15 mouse cellular contexts compared by ENCODE assay signal in the genomic region with DNA sequence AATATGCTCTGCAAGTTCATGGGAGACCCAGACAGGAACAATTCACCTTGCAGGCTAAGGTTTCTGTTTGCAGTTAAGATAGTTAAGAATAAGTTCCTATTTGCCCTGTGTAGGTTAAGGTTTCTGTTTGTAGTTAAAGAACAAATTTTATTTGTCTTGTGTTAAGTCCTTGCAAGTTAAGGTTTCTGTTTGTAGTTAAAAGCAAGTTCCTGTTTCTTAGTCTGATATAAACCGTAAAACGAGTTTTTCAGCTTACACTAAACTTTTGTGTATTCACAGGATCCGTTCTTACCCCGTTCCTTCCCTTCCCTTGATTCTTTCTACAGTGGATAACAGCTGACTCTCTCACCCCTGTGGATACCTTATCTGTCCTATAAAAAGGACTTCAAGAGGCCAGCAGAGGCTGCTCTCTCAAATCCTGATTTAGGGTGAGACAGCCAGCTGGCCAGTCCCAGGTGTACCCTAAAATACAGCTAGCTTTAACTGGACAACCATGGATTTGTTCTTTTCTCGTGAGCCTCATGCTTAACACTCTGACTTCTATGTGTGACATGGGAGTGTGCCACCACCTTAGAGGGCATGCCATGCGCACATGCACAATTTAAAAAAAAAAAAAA. TPM values are rescaled to one million over a fixed set of nuclear protein-coding genes. Genes with fewer than 3 reads are reported as not detected.
A peak's percentile ranks its signal among the peaks of the same experiment; 100 is the strongest.
DNase-seq lines count a peak whose midpoint lies in the region; ATAC-seq and TF ChIP-seq lines count a peak whose summit lies in the region.
"Had no signal": no experiment of that assay in that cellular context is flagged by ENCODE, and none has a peak within 500 bp of the region (broad histone marks: within the 10 kb centered on the region; RNA-seq: fewer than 3 reads in every experiment).

No protein-coding gene starts in this region.

- no peak for TF ChIP-seq CTCF in liver, postnatal 0 days (IDR thresholded peaks at IDR 0.05; ENCODE audit: low read depth)

- no peaks in the 10 kb centered on the region for H3K27me3 ChIP-seq in heart, embryonic 10.5 days (ENCODE audit: insufficient read depth, poor library complexity, severe bottlenecking)
- H3K27me3 ChIP-seq in heart, embryonic 12.5 days (replicated peaks), result no peaks in the 10 kb centered on the region
- H3K27me3 ChIP-seq in liver, postnatal 0 days (ENCODE audit: insufficient read depth, low read length), result no peaks in the 10 kb centered on the region
- no peaks in the 10 kb centered on the region; the same call in 1 of the 2 replicates for H3K27me3 ChIP-seq in midbrain, embryonic 13.5 days
- H3K27me3 ChIP-seq: forebrain, embryonic 15.5 days had no signal

- no peaks in the 10 kb centered on the region for H3K36me3 ChIP-seq in heart, embryonic 10.5 days
- no peaks in the 10 kb centered on the region for H3K36me3 ChIP-seq in heart, embryonic 12.5 days
- H3K36me3 ChIP-seq in liver, postnatal 0 days (replicated peaks; ENCODE audit: insufficient read depth, low read length), result no peaks in the 10 kb centered on the region
- no peaks in the 10 kb centered on the region for H3K36me3 ChIP-seq in midbrain, embryonic 13.5 days
- H3K36me3 ChIP-seq: forebrain, embryonic 15.5 days had no signal

- H3K27ac ChIP-seq in heart, embryonic 10.5 days, result peak overlapping the region; percentile 81; the same call in 1 of the 2 replicates
- H3K27ac ChIP-seq in heart, embryonic 12.5 days (ENCODE audit: poor library complexity, severe bottlenecking), result peak overlapping the region; percentile 33; the same call in 1 of the 2 replicates
- peak overlapping the region; percentile 88 for H3K27ac ChIP-seq in liver, postnatal 0 days (ENCODE audit: low read depth)
- H3K27ac ChIP-seq in midbrain, embryonic 13.5 days, result no peak overlapping the region
- H3K27ac ChIP-seq: forebrain, embryonic 15.5 days; kidney, postnatal 0 days had no signal

- H3K9me3 ChIP-seq in heart, embryonic 10.5 days, result no peaks in the 10 kb centered on the region
- no peaks in the 10 kb centered on the region for H3K9me3 ChIP-seq in heart, embryonic 12.5 days (replicated peaks)
- no peaks in the 10 kb centered on the region for H3K9me3 ChIP-seq in liver, postnatal 0 days (ENCODE audit: low read length)
- H3K9me3 ChIP-seq in midbrain, embryonic 13.5 days, result no peaks in the 10 kb centered on the region
- H3K9me3 ChIP-seq: forebrain, embryonic 15.5 days had no signal

- H3K9ac ChIP-seq in heart, embryonic 12.5 days, result no peak overlapping the region
- H3K9ac ChIP-seq in liver, postnatal 0 days (replicated peaks), result 0 out of 2 replicates have a peak overlapping the region, but pooled peaks have one; percentile 7
- H3K9ac ChIP-seq in midbrain, embryonic 13.5 days (replicated peaks), result no peak overlapping the region
- H3K9ac ChIP-seq: forebrain, embryonic 15.5 days had no signal

- no peak for TF ChIP-seq EP300 in liver, postnatal 0 days (IDR thresholded peaks at IDR 0.05; ENCODE audit: low read depth)

- no peak overlapping the region for H3K4me3 ChIP-seq in heart, embryonic 10.5 days
- no peak overlapping the region for H3K4me3 ChIP-seq in heart, embryonic 12.5 days
- H3K4me3 ChIP-seq in liver, postnatal 0 days (ENCODE audit: low read depth, low read length), result no peak overlapping the region
- no peak overlapping the region for H3K4me3 ChIP-seq in midbrain, embryonic 13.5 days (replicated peaks)
- H3K4me3 ChIP-seq: forebrain, embryonic 15.5 days had no signal

- H3K4me1 ChIP-seq in heart, embryonic 10.5 days, result peaks cover 44% of the 10 kb centered on the region
- H3K4me1 ChIP-seq in heart, embryonic 12.5 days (replicated peaks), result peaks cover 30% of the 10 kb centered on the region
- H3K4me1 ChIP-seq in liver, postnatal 0 days (ENCODE audit: insufficient read depth), result peaks cover 48% of the 10 kb centered on the region
- peaks cover 16% of the 10 kb centered on the region for H3K4me1 ChIP-seq in midbrain, embryonic 13.5 days (replicated peaks)

- ATAC-seq in heart, embryonic 12.5 days (ENCODE audit: insufficient number of reproducible peaks, low FRiP score), result no peak
- ATAC-seq in liver, postnatal 0 days, result no peak
- no peak for ATAC-seq in midbrain, embryonic 13.5 days
- ATAC-seq: forebrain, embryonic 15.5 days had no signal

- intact Hi-C loops in heart, postnatal 14 days (cut with DNase I), result no loop called here

- DNase-seq in heart, embryonic 10.5 days (ENCODE audit: low spot score), result no peak
- no peak for DNase-seq in heart, postnatal 14 days
- peak; percentile 34 to 41 for DNase-seq in B cell, adult 2 months
- DNase-seq in liver, postnatal 0 days, result no peak
- DNase-seq in left cerebral cortex, adult 11 months (ENCODE audit: low spot score), result no peak
- DNase-seq: right cerebral cortex, postnatal 25 days had no signal

- 50% methylated on average over 6 of the region's 6 CpGs for WGBS in heart, embryonic 10.5 days
- WGBS in heart, embryonic 12.5 days, result 40% methylated on average over 6 of the region's 6 CpGs
- WGBS in liver, postnatal 0 days (ENCODE audit: insufficient replicate concordance), result 51% methylated on average over 6 of the region's 6 CpGs
- 91% methylated on average over 6 of the region's 6 CpGs for WGBS in midbrain, embryonic 13.5 days

- no peak overlapping the region for H3K4me2 ChIP-seq in heart, embryonic 12.5 days
- H3K4me2 ChIP-seq in liver, postnatal 0 days (ENCODE audit: low read depth, low read length), result no peak overlapping the region
- H3K4me2 ChIP-seq in midbrain, embryonic 13.5 days (replicated peaks), result no peak overlapping the region
- H3K4me2 ChIP-seq: forebrain, embryonic 15.5 days had no signal

RNA-seq across cellular contexts. Expression of a gene that starts 26.6 kb away (rescaled TPM):
- polyA plus RNA-seq in heart, embryonic 10.5 days (2016; fragmentation: Nextera tagmentation; extraction: Ambion mirVana), result not detected in 2 replicates
- not detected for total RNA-seq in heart, postnatal 14 days (2021)
- not detected in 2 replicates for polyA plus RNA-seq in heart, embryonic 12.5 days (2016; fragmentation: Nextera tagmentation; extraction: Ambion mirVana)
- not detected in 2 replicates for polyA plus RNA-seq in liver, postnatal 0 days (2015; fragmentation: Nextera tagmentation; extraction: Ambion mirVana)
- polyA plus RNA-seq in midbrain, embryonic 13.5 days (2015; fragmentation: Nextera tagmentation; extraction: Ambion mirVana), result not detected in 2 replicates
- total RNA-seq: common myeloid progenitor, adult 5-6 weeks; gastrocnemius, postnatal 25 days; left cerebral cortex, postnatal 36 days had no signal
- polyA plus RNA-seq: forebrain, embryonic 15.5 days; hindbrain, embryonic 11.5 days; kidney, postnatal 0 days; lung, postnatal 0 days had no signal

RNA-seq across cellular contexts. Expression of a gene that starts 35.0 kb away (rescaled TPM):
- 4.2 and 5.1 TPM in 2 replicates for polyA plus RNA-seq in heart, embryonic 10.5 days (2016; fragmentation: Nextera tagmentation; extraction: Ambion mirVana)
- 1 to 10 TPM; 2.3 TPM for total RNA-seq in heart, postnatal 14 days (2021)
- 2.1 and 2.9 TPM in 2 replicates for polyA plus RNA-seq in heart, embryonic 12.5 days (2016; fragmentation: Nextera tagmentation; extraction: Ambion mirVana)
- 0.81 and 1.0 TPM in 2 replicates for polyA plus RNA-seq in liver, postnatal 0 days (2015; fragmentation: Nextera tagmentation; extraction: Ambion mirVana)
- polyA plus RNA-seq in midbrain, embryonic 13.5 days (2015; fragmentation: Nextera tagmentation; extraction: Ambion mirVana), result 0.27 and 0.39 TPM in 2 replicates
- total RNA-seq: common myeloid progenitor, adult 5-6 weeks; gastrocnemius, postnatal 25 days; left cerebral cortex, postnatal 36 days had no signal

Comparison
In these comparisons a context has a peak if more than half of its experiments do, and no peak if none do; other contexts are left out.
1. DNase-seq: peak in B cell, adult 2 months (2 of 2); none in heart, embryonic 10.5 days (single experiment), heart, postnatal 14 days (0 of 2), liver, postnatal 0 days (single experiment) and left cerebral cortex, adult 11 months (single experiment).